Mouse (Mus musculus) heart, adult 18-20 months (tissue): ENCODE measurements around the gene Ccl27a. TPM values are rescaled to one million over a fixed set of nuclear protein-coding genes. Genes with fewer than 3 reads are reported as not detected.
A peak's percentile ranks its signal among the peaks of the same experiment; 100 is the strongest.

ENCODE experiments used
- DNase-seq, 2 experiments: peaks; one replicate each; pipeline ENCODE4 v3.0.0; 2021 to 2022; ENCODE audit warnings: mixed read lengths in 1 of 2
- total RNA-seq, 2 experiments: library from RNA; stranded (reverse); gene quantifications; 2 replicates each; pipeline ENCODE4 v1.2.3; 2021

The Ccl27a gene
- total RNA-seq, 2 experiments from 2014 or later = 16.6 to 17.9 TPM

DNA sequence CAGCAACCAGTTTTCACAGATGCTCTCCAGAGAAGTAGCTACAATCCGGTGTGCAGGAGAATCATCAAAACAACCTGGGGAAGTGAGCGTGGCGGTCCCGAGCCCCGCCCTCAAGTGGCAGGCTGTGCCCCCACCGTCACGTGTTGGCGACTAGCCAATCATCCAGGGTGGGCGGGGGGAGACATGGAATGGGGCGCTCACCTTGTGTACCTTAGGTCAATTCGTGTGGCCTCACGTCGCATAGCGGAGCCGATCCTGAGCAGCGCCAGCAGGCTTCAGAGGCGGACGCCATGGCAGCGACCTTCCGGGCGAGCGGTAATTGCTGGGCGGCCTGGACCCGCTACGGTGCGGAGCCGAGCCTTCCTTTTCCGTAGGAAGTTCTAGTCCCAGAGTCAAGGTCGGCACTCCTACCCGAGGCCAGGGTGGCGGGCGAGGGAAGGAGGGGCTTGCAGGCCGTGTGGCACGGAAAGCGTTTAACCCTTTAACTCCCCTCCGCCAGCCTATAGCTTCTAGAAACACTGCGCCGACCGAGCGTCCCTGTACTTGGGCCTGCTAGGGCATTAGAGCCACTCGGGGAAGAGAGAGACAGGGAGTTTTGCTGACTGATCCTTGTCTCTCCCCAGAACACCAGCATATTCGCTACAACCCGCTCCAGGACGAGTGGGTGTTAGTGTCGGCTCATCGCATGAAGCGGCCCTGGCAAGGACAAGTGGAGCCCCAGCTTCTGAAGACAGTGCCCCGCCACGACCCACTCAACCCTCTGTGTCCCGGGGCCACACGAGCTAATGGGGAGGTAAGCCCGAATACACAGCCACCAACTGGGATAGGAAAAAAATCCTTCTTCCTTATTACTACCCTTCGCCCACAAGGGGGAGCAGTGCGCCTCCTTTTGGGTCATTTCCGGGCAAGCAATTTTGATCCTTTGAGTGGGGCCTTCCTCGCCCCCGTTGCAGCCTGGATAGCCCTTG is 18.4 kb downstream of the Ccl27a start, which contains the start of gene Sigmar1:
Sigmar1 (minus strand) TSS at position 820 of the 968 bp plus-strand sequence.
- peak; percentile 90 to 93 for DNase-seq

- DNase-seq = no peak
Measured at GRCm38 (mm10) chr4:41754797-41755337, 19.2 kb downstream of the Ccl27a start, which contains the start of gene Galt. Galt (plus strand) TSS chr4:41755228.

DNA sequence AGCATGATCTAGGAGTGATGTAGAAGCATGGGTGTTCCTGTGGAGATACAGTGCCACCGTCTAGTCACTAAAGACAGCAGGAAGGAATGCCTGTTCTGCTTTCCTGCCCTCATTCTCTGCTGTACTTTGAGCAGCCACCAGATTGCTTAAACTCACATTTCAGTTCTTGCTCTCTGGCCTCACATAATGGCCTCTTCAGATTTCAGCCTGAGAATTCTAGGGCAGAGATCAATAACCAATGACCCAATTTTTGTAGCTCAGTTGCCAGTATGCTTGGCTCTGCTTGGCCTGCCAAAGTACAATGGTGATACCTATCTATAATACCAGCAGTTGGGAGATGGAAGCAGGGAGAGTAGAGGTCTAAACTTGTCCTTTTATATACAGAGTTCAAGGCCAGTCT is 29.0 kb downstream of the Ccl27a start:
- no peak for DNase-seq

GRCm38 (mm10) chr4:41744131-41744530 is 29.9 kb downstream of the Ccl27a start:
- no peak for DNase-seq

GRCm38 (mm10) chr4:41741158-41741560 is 32.9 kb downstream of the Ccl27a start:
- peak; percentile 97 for DNase-seq

- no peak for DNase-seq
Measured at GRCm38 (mm10) chr4:41740380-41741157, 33.5 kb downstream of the Ccl27a start.

DNA sequence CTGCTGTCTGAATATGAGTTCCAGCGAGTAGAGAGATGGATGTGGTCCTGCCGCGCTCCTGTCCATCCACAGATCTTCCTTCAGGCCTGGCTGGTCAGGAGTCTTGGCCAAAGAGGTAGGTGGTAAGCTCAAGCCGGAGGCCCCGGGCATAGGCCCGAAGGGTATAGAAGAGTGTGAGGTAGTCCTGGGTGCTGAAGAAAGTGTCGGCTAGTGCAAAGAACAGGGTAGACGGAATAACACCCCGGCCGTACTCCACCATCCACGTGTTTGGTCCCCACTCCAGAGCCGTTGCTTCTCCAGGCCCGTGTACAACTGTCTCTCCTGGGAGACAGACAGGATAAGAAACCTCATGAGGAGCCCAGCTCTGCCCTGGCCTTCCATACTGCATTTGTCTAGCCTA is 34.8 kb downstream of the Ccl27a start:
- no peak for DNase-seq

DNA sequence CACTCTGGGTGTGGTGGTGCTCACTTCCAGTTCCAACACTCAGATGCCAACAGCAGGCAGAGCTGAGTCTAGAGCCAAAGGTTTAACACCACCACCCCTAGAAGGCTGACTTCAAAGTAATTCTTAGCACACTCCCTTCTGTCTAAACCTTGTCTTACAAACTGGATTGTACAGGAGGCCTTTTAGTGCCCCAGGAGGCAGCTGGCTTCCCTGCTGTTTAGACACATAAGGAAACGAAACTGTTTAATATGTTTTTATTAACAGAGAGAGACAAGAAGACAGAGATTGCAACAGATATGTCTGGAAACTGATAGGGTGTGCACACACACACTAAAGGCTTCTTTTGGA is 35.8 kb downstream of the Ccl27a start:
- DNase-seq = no peak

DNA sequence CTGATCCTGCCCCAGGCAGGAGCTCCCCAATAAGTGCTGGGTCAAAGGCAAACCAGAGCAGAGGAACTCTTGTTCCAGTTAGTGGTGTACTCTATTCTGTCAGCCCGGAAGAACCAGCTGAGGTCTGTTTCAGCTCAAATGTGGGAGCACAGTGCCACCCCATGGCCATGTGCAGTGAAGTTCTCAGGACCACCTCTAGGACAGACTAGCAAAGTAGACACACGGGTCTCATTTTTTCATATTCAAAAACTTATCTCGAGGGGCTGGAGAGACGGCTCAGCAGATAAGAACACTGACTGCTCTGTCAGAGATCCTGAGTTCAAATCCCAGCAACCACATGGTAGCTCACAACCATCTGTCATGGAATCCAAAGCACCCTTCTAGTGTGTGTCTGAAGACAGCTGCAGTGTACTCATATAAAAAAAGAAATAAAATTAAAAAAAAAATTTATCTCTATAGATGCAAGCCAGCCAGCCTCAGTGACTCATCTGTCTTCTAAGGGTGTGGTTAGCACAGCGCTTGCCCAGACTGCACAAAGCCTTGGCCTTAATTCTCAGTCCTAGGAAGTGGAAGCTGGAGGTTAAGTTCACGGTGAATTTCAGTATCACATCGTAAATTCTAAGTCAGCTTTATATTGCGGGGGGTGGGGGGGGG is 36.3 kb downstream of the Ccl27a start:
- DNase-seq = peak; percentile 79 to 87

- no peak for DNase-seq
Measured at GRCm38 (mm10) chr4:41731052-41731765, 42.8 kb downstream of the Ccl27a start, which contains the start of gene Arid3c. Arid3c (minus strand) TSS chr4:41731142.

- no peak for DNase-seq
Measured at GRCm38 (mm10) chr4:41726826-41727621, 47.0 kb downstream of the Ccl27a start.

DNA sequence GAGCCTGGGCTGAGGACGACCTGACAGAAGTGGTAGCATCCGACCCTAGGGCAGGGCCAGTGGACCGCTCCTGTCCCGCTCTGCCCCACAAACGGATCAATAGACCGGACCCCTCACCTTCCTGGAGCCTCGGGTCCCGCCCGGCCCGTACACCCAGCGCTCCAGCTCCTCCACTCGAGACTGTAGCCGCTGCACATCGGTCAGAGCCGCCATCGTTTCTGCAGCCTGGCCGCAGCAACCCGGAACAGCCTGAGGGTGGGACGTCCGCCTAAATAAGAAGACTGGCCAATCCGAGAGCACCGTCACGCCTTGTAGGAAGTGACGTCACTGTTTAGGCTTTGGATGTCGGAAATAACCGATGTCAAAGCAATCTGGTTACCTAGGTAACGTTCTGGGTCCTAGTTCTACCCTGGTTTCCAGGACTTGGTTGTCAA is 51.1 kb downstream of the Ccl27a start, which contains the start of gene Dctn3:
Dctn3 (minus strand) TSS at position 253 of the 434 bp plus-strand sequence.
- DNase-seq = peak; percentile 92 to 95

Other genes starting within 250 kb of the Ccl27a start
- 10 to 100 TPM; 11.3 to 12.8 TPM for gene Fam219a, start 204.7 kb downstream of the Ccl27a start, total RNA-seq
- 1 to 10 TPM; 2.7 to 3.8 TPM for gene Dnaic1, start 204.5 kb downstream of the Ccl27a start, total RNA-seq
- 10 to 100 TPM in 1 of 2 experiments, 1 to 10 TPM in 1; 9.7 to 11.0 TPM for gene Enho, start 133.9 kb downstream of the Ccl27a start, total RNA-seq
- 1 to 10 TPM; 3.3 to 4.4 TPM for gene Cntfr, start 77.2 kb downstream of the Ccl27a start, total RNA-seq
- 100 to 1,000 TPM; 105 TPM for gene Il11ra1, start 74.3 kb downstream of the Ccl27a start, total RNA-seq
- gene Rpp25l, start 60.7 kb downstream of the Ccl27a start, total RNA-seq = 10 to 100 TPM; 35.0 to 37.3 TPM
- 10 to 100 TPM; 70.4 to 79.1 TPM for gene Dctn3, start 51.1 kb downstream of the Ccl27a start, total RNA-seq
- not detected for gene Arid3c, start 43.1 kb downstream of the Ccl27a start, total RNA-seq
- gene Galt, start 19.0 kb downstream of the Ccl27a start, total RNA-seq = 10 to 100 TPM; 50.8 to 55.4 TPM
- 10 to 100 TPM; 17.8 to 20.9 TPM for gene Sigmar1, start 18.1 kb downstream of the Ccl27a start, total RNA-seq
- not detected for gene Gm21541, start 129.4 kb upstream of the Ccl27a start, total RNA-seq
- gene Gm20878, start 167.3 kb upstream of the Ccl27a start, total RNA-seq = under 1 TPM; 0.57 to 0.59 TPM
- under 1 TPM in 1 of 2 experiments, not detected in 1; 0.10 TPM for gene Fam205a4, start 191.8 kb upstream of the Ccl27a start, total RNA-seq